Mouse (Mus musculus) MEL (cell line): ENCODE results near the gene Atxn7.

Source experiments
- CTCF ChIP-seq, 3 experiments: IDR thresholded peaks in 2 of 3; conservative IDR thresholded peaks in 1 of 3; 2 replicates each; pipeline ENCODE4 v1.5.1; 2011 to 2012; ENCODE audit warnings: low read length in 3 of 3, low read depth in 2 of 3, mild to moderate bottlenecking in 2 of 3, improper control_type of control experiment in 1 of 3, inconsistent platforms in 1 of 3, mixed read lengths in 1 of 3, moderate library complexity in 1 of 3; ENCODE audit not compliant: control insufficient read depth in 1 of 3, insufficient read depth in 1 of 3, poor library complexity in 1 of 3, severe bottlenecking in 1 of 3
- MAFK ChIP-seq: IDR thresholded peaks from 2 replicates; pipeline ENCODE4 v1.6.1; 2011; ENCODE audit warnings: low read depth, mild to moderate bottlenecking, low read length, improper control_type of control experiment, borderline replicate concordance
- NRF1 ChIP-seq: IDR thresholded peaks from 2 replicates; pipeline ENCODE4 v1.6.1; 2014; ENCODE audit warnings: low read depth, mild to moderate bottlenecking, inconsistent platforms, low read length, improper control_type of control experiment, moderate library complexity; ENCODE audit not compliant: poor library complexity, insufficient read depth, severe bottlenecking
- RCOR1 ChIP-seq: IDR thresholded peaks from 2 replicates; pipeline ENCODE4 v1.6.1; 2012; ENCODE audit warnings: low read depth, mild to moderate bottlenecking, inconsistent platforms, low read length, improper control_type of control experiment
- USF1 ChIP-seq: IDR thresholded peaks from 2 replicates; pipeline ENCODE4 v1.6.1; 2014; ENCODE audit warnings: low read depth, mild to moderate bottlenecking, inconsistent platforms, low read length, improper control_type of control experiment, moderate library complexity

DNA sequence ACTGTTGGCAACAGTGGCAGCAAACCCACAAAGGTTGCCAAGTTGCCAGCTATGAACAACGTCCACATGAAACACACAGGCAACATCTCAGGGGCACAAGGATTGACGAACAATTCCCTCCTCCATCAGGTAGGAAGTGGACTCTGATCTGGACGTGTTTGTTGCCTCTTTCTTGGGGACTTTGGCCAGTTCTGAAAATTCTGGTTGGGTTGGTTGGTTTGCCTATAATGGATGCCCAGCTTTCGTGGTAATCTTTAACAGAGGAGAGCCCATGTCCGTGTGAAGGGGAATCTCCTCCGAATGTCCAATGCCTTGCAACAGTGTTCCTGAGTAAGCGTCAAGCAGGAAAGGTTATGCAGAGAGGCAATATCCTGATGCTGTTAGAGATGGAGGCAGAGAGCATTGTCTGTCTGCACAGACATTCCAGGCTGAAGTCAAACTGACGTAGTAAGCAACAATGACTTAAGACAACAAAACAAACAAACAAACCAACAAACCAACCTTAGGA is 139.6 kb downstream of the Atxn7 start:
- TF ChIP-seq MAFK (no peak), CTCF (IDR thresholded peaks at IDR 0.05 in 2 of 3, conservative IDR thresholded peaks at IDR 0.05 in 1 of 3; ENCODE audit: control insufficient read depth in 1 of 3, insufficient read depth in 1 of 3, low read depth in 2 of 3, low read length in 3 of 3, poor library complexity in 1 of 3, severe bottlenecking in 1 of 3) (no peak), RCOR1 (no peak), USF1 (no peak), NRF1 (no peak)
